Mouse (Mus musculus): ENCODE data around the gene Hipk3. TPM values are rescaled to one million over a fixed set of nuclear protein-coding genes. Genes with fewer than 3 reads are reported as not detected.

The Hipk3 gene
- polyA plus RNA-seq, 1 experiment from 2014 or later, result 6.1 TPM

MicroRNAs encoded within 50 kb of the gene (microRNA counts, 519-probe panel; counts per million panel counts)
- microRNA mmu-miR-1902, result not detected

Small RNA genes within 50 kb of the gene (microRNA-seq; reads per million reads assigned to microRNA genes)
- not detected for gene Mir1902

Other genes starting within 250 kb of the Hipk3 start
- gene D430041D05Rik, start 83.4 kb downstream of the Hipk3 start, polyA plus RNA-seq (2015; fragmentation: Nextera tagmentation; extraction: Ambion mirVana), result 8.6 and 8.9 TPM in 2 replicates
- 73.8 and 76.7 TPM in 2 replicates for gene Cstf3, start 96.1 kb upstream of the Hipk3 start, polyA plus RNA-seq (2015; fragmentation: Nextera tagmentation; extraction: Ambion mirVana)
- gene Tcp11l1, start 217.7 kb upstream of the Hipk3 start, polyA plus RNA-seq (2015; fragmentation: Nextera tagmentation; extraction: Ambion mirVana), result 48.8 and 55.5 TPM in 2 replicates
- 0.30 TPM in 1 of 2 replicates, not detected in the other for gene Pin1rt1, start 221.9 kb upstream of the Hipk3 start, polyA plus RNA-seq (2015; fragmentation: Nextera tagmentation; extraction: Ambion mirVana)
- gene Depdc7, start 248.4 kb upstream of the Hipk3 start, polyA plus RNA-seq (2015; fragmentation: Nextera tagmentation; extraction: Ambion mirVana), result 1.8 and 1.9 TPM in 2 replicates

Data from hindbrain, embryonic 16.5 days (tissue).